Mouse (Mus musculus): ENCODE measurements around the gene Vrk2. TPM values are rescaled to one million over a fixed set of nuclear protein-coding genes. Genes with fewer than 3 reads are reported as not detected.

Gene Vrk2
- total RNA-seq, 1 experiment, result 5.7 TPM

DNA sequence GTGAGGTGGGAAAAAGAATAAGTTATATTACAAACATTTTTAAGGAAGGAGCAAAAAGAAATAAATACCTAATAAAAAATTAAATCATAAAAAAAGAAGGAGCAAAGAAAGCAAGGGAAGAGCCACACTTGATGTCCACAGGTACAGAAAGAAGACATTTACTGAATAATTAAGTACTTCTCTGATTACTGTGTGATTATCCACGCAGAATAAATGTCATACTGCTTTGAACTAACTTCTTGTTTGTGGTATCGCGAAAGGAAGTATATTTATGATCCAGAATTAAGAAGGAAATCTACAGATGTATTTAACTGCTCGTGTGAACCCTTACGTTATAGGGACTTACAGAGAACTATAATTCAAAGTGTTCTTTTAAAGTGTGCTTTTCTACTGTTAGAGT is 28.9 kb upstream of the Vrk2 start:
- no peak for DNase-seq (ENCODE audit: low read depth, low spot score)
- no peaks in the 10 kb centered on the region for H3K9me3 ChIP-seq (ENCODE audit: control insufficient read depth, insufficient read depth, low read depth, low read length)
- in situ Hi-C loops (cut with MboI; ENCODE audit: low sequenced_read_pairs in 2 of 2, unreplicated experiment in 2 of 2), result no loop called here

GRCm38 (mm10) chr11:26618475-26619223 is 24.9 kb upstream of the Vrk2 start:
- no peak for DNase-seq (ENCODE audit: low read depth, low spot score)
- in situ Hi-C loops (cut with MboI; ENCODE audit: low sequenced_read_pairs in 2 of 2, unreplicated experiment in 2 of 2), result no loop called here
- H3K36me3 ChIP-seq (ENCODE audit: control insufficient read depth, insufficient read depth, low read length, poor library complexity, severe bottlenecking), result no peaks in the 10 kb centered on the region
- H3K9ac ChIP-seq (ENCODE audit: insufficient read depth, low read depth, low read length, poor library complexity, severe bottlenecking), result no peak overlapping the region
- H3K27ac ChIP-seq (ENCODE audit: insufficient read depth, low read depth, low read length, poor library complexity, severe bottlenecking), result no peak overlapping the region
- no peak overlapping the region for H3K4me3 ChIP-seq (ENCODE audit: insufficient read depth in 1 of 2, low read depth in 1 of 2, low read length in 2 of 2, poor library complexity in 1 of 2, severe bottlenecking in 1 of 2)
- H3K9me3 ChIP-seq (ENCODE audit: control insufficient read depth, insufficient read depth, low read depth, low read length), result no peaks in the 10 kb centered on the region
- no peaks in the 10 kb centered on the region for H3K4me1 ChIP-seq (ENCODE audit: control insufficient read depth in 2 of 2, insufficient read depth in 2 of 2, low read length in 2 of 2, poor library complexity in 1 of 2)
- TF ChIP-seq CHD2 (IDR thresholded peaks at IDR 0.05; ENCODE audit: low read depth, low read length) (no peak), ZC3H11A (IDR thresholded peaks at IDR 0.05; ENCODE audit: borderline replicate concordance, low read depth, low read length) (no peak), MAFK (IDR thresholded peaks at IDR 0.05; ENCODE audit: insufficient read depth, low read depth, low read length) (no peak), HCFC1 (IDR thresholded peaks at IDR 0.05; ENCODE audit: borderline replicate concordance, insufficient read depth, low read length) (no peak), ZNF384 (IDR thresholded peaks at IDR 0.05; ENCODE audit: low read depth, low read length) (no peak)

More for the DNA sequence above, 28.9 kb upstream of the Vrk2 start:
- Histone ChIP-seq H3K4me3 (ENCODE audit: insufficient read depth in 1 of 2, low read depth in 1 of 2, low read length in 2 of 2, poor library complexity in 1 of 2, severe bottlenecking in 1 of 2) (no peak overlapping the region), H3K36me3 (ENCODE audit: control insufficient read depth, insufficient read depth, low read length, poor library complexity, severe bottlenecking) (no peaks in the 10 kb centered on the region), H3K9ac (ENCODE audit: insufficient read depth, low read depth, low read length, poor library complexity, severe bottlenecking) (no peak overlapping the region), H3K27ac (ENCODE audit: insufficient read depth, low read depth, low read length, poor library complexity, severe bottlenecking) (no peak overlapping the region), H3K4me1 (ENCODE audit: control insufficient read depth in 2 of 2, insufficient read depth in 2 of 2, low read length in 2 of 2, poor library complexity in 1 of 2) (no peaks in the 10 kb centered on the region)
- TF ChIP-seq MAFK (IDR thresholded peaks at IDR 0.05; ENCODE audit: insufficient read depth, low read depth, low read length), result no peak
- TF ChIP-seq ZNF384 (IDR thresholded peaks at IDR 0.05; ENCODE audit: low read depth, low read length), result no peak
- no peak for TF ChIP-seq ZC3H11A (IDR thresholded peaks at IDR 0.05; ENCODE audit: borderline replicate concordance, low read depth, low read length)
- no peak for TF ChIP-seq CHD2 (IDR thresholded peaks at IDR 0.05; ENCODE audit: low read depth, low read length)
- TF ChIP-seq HCFC1 (IDR thresholded peaks at IDR 0.05; ENCODE audit: borderline replicate concordance, insufficient read depth, low read length), result no peak

- Histone ChIP-seq H3K9me3 (ENCODE audit: control insufficient read depth, insufficient read depth, low read depth, low read length) (no peaks in the 10 kb centered on the region), H3K4me1 (ENCODE audit: control insufficient read depth in 2 of 2, insufficient read depth in 2 of 2, low read length in 2 of 2, poor library complexity in 1 of 2) (no peaks in the 10 kb centered on the region), H3K27ac (ENCODE audit: insufficient read depth, low read depth, low read length, poor library complexity, severe bottlenecking) (no peak overlapping the region), H3K4me3 (ENCODE audit: insufficient read depth in 1 of 2, low read depth in 1 of 2, low read length in 2 of 2, poor library complexity in 1 of 2, severe bottlenecking in 1 of 2) (no peak overlapping the region), H3K9ac (ENCODE audit: insufficient read depth, low read depth, low read length, poor library complexity, severe bottlenecking) (no peak overlapping the region), H3K36me3 (ENCODE audit: control insufficient read depth, insufficient read depth, low read length, poor library complexity, severe bottlenecking) (no peaks in the 10 kb centered on the region)
- no peak for TF ChIP-seq HCFC1 (IDR thresholded peaks at IDR 0.05; ENCODE audit: borderline replicate concordance, insufficient read depth, low read length)
- no peak for TF ChIP-seq MAFK (IDR thresholded peaks at IDR 0.05; ENCODE audit: insufficient read depth, low read depth, low read length)
- TF ChIP-seq ZNF384 (IDR thresholded peaks at IDR 0.05; ENCODE audit: low read depth, low read length), result no peak
- no peak for TF ChIP-seq ZC3H11A (IDR thresholded peaks at IDR 0.05; ENCODE audit: borderline replicate concordance, low read depth, low read length)
- no peak for TF ChIP-seq CHD2 (IDR thresholded peaks at IDR 0.05; ENCODE audit: low read depth, low read length)
- DNase-seq (ENCODE audit: low read depth, low spot score), result no peak
- in situ Hi-C loops (cut with MboI; ENCODE audit: low sequenced_read_pairs in 2 of 2, unreplicated experiment in 2 of 2), result no loop called here
These were observed 15.0 kb upstream of the Vrk2 start for GRCm38 (mm10) chr11:26608795-26609194.

GRCm38 (mm10) chr11:26604061-26604655 is 10.4 kb upstream of the Vrk2 start:
- no peaks in the 10 kb centered on the region for H3K36me3 ChIP-seq (ENCODE audit: control insufficient read depth, insufficient read depth, low read length, poor library complexity, severe bottlenecking)
- in situ Hi-C loops (cut with MboI; ENCODE audit: low sequenced_read_pairs in 2 of 2, unreplicated experiment in 2 of 2), result no loop called here
- no peak overlapping the region for H3K27ac ChIP-seq (ENCODE audit: insufficient read depth, low read depth, low read length, poor library complexity, severe bottlenecking)
- no peaks in the 10 kb centered on the region for H3K4me1 ChIP-seq (ENCODE audit: control insufficient read depth in 2 of 2, insufficient read depth in 2 of 2, low read length in 2 of 2, poor library complexity in 1 of 2)
- no peak overlapping the region for H3K9ac ChIP-seq (ENCODE audit: insufficient read depth, low read depth, low read length, poor library complexity, severe bottlenecking)
- no peak for DNase-seq (ENCODE audit: low read depth, low spot score)
- TF ChIP-seq ZC3H11A (IDR thresholded peaks at IDR 0.05; ENCODE audit: borderline replicate concordance, low read depth, low read length), result no peak
- no peak for TF ChIP-seq CHD2 (IDR thresholded peaks at IDR 0.05; ENCODE audit: low read depth, low read length)
- no peak for TF ChIP-seq HCFC1 (IDR thresholded peaks at IDR 0.05; ENCODE audit: borderline replicate concordance, insufficient read depth, low read length)
- no peak for TF ChIP-seq MAFK (IDR thresholded peaks at IDR 0.05; ENCODE audit: insufficient read depth, low read depth, low read length)
- TF ChIP-seq ZNF384 (IDR thresholded peaks at IDR 0.05; ENCODE audit: low read depth, low read length), result no peak
- no peak overlapping the region for H3K4me3 ChIP-seq (ENCODE audit: insufficient read depth in 1 of 2, low read depth in 1 of 2, low read length in 2 of 2, poor library complexity in 1 of 2, severe bottlenecking in 1 of 2)
- no peaks in the 10 kb centered on the region for H3K9me3 ChIP-seq (ENCODE audit: control insufficient read depth, insufficient read depth, low read depth, low read length)
